ENCODE assay signal across 9 mouse cellular contexts in the genomic region with DNA sequence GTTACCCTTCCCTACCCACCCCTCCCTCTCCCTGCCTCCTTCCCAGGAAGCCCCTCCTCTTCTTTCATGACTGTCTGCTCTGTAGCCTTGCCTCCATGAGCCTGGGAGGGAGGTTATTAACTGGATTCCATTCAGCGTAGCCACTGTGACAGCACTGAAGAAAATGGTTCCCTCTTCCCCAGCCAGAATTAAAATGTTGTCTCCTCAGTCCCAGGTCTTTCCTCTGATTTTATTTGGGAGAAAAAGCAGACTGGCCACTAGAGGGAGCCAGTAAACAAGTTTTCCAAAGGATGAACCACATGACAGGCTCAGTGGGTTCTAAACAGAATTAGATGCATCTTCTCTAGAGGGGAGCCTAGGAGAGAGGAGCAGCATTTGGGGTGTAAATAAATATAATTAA. TPM values are rescaled to one million over a fixed set of nuclear protein-coding genes. Genes with fewer than 3 reads are reported as not detected.
DNase-seq lines count a peak whose midpoint lies in the region; ATAC-seq lines count a peak whose summit lies in the region.
"Had no signal": no experiment of that assay in that cellular context is flagged by ENCODE, and none has a peak within 500 bp of the region (broad histone marks: within the 10 kb centered on the region; RNA-seq: fewer than 3 reads in every experiment).

No protein-coding gene starts in this region.

- H3K36me3 ChIP-seq in liver, embryonic 11.5 days (ENCODE audit: control insufficient read depth, insufficient read depth, low read length): peaks cover 3% of the 10 kb centered on the region; the same call in 1 of the 2 replicates
- H3K36me3 ChIP-seq in neural tube, embryonic 14.5 days (ENCODE audit: control insufficient read depth, insufficient read depth, low read length): peaks cover 18% of the 10 kb centered on the region; the same call in 1 of the 2 replicates

- no peak overlapping the region for H3K4me3 ChIP-seq in liver, embryonic 11.5 days (ENCODE audit: low read depth, low read length)
- no peak overlapping the region for H3K4me3 ChIP-seq in neural tube, embryonic 14.5 days (ENCODE audit: low read depth, low read length)
- H3K4me3 ChIP-seq: stomach, embryonic 15.5 days had no signal

- H3K4me2 ChIP-seq in liver, embryonic 11.5 days: no peak overlapping the region
- no peak overlapping the region for H3K4me2 ChIP-seq in neural tube, embryonic 14.5 days (ENCODE audit: low read depth, low read length)
- H3K4me2 ChIP-seq: stomach, embryonic 15.5 days had no signal

- H3K9me3 ChIP-seq in liver, embryonic 11.5 days (ENCODE audit: control insufficient read depth, low read length): no peaks in the 10 kb centered on the region
- H3K9me3 ChIP-seq in neural tube, embryonic 14.5 days (ENCODE audit: control insufficient read depth, low read length): no peaks in the 10 kb centered on the region
- H3K9me3 ChIP-seq: stomach, embryonic 15.5 days had no signal

- 50% methylated on average over 1 of the region's 1 CpGs for WGBS in liver, embryonic 11.5 days
- WGBS in neural tube, embryonic 14.5 days: 37% methylated on average over 1 of the region's 1 CpGs

- no peaks in the 10 kb centered on the region for H3K27me3 ChIP-seq in liver, embryonic 11.5 days (replicated peaks; ENCODE audit: control insufficient read depth, insufficient read depth, low read length)
- H3K27me3 ChIP-seq in neural tube, embryonic 14.5 days (ENCODE audit: control insufficient read depth, insufficient read depth, low read length): no peaks in the 10 kb centered on the region
- H3K27me3 ChIP-seq: stomach, embryonic 15.5 days had no signal

- DNase-seq in A20 (ENCODE audit: low read depth, low spot score): peak; percentile 53
- peak; percentile 12 for DNase-seq in T-cell, adult 2 months (ENCODE audit: low spot score)
- peak; percentile 35 to 73 for DNase-seq in cerebellum, postnatal 4 days (ENCODE audit: low spot score in 2 of 2)
- peak; percentile 37 to 56 for DNase-seq in gastrocnemius, postnatal 4 days (ENCODE audit: low spot score in 2 of 2)
- DNase-seq in kidney, postnatal 10 days: peak; percentile 81
- DNase-seq in liver, embryonic 11.5 days (ENCODE audit: low spot score): peak; percentile 42
- peak; percentile 26 for DNase-seq in yolk sac, embryonic 10.5 days (ENCODE audit: low spot score)

- H3K27ac ChIP-seq in liver, embryonic 11.5 days (ENCODE audit: low read depth, low read length): no peak overlapping the region
- H3K27ac ChIP-seq in neural tube, embryonic 14.5 days (ENCODE audit: low read depth, low read length): no peak overlapping the region
- H3K27ac ChIP-seq: stomach, embryonic 15.5 days had no signal

- no peaks in the 10 kb centered on the region for H3K4me1 ChIP-seq in liver, embryonic 11.5 days (replicated peaks; ENCODE audit: control insufficient read depth, insufficient read depth, low read length)
- no peaks in the 10 kb centered on the region for H3K4me1 ChIP-seq in neural tube, embryonic 14.5 days (ENCODE audit: control insufficient read depth, insufficient read depth, low read length)
- H3K4me1 ChIP-seq: stomach, embryonic 15.5 days had no signal

- H3K9ac ChIP-seq in liver, embryonic 11.5 days (ENCODE audit: low read depth, low read length): no peak overlapping the region
- H3K9ac ChIP-seq in neural tube, embryonic 14.5 days (replicated peaks; ENCODE audit: low read depth, low read length): no peak overlapping the region
- H3K9ac ChIP-seq: stomach, embryonic 15.5 days had no signal

- ATAC-seq in liver, embryonic 11.5 days (replicated peaks; ENCODE audit: low FRiP score): no peak; the same call in 1 of the 2 replicates
- peak; percentile 94 for ATAC-seq in neural tube, embryonic 14.5 days (ENCODE audit: low read depth)

RNA-seq across cellular contexts. Expression of gene Wdr3, which starts 27.2 kb away (rescaled TPM):
- total RNA-seq in gastrocnemius, postnatal 4 days (2021): 10 to 100 TPM; 12.7 to 17.9 TPM
- 69.2 and 75.6 TPM in 2 replicates for polyA plus RNA-seq in liver, embryonic 11.5 days (2014; fragmentation: Nextera tagmentation; extraction: Ambion mirVana)
- polyA plus RNA-seq in neural tube, embryonic 14.5 days (2014; fragmentation: Nextera tagmentation; extraction: Ambion mirVana): 31.0 and 39.7 TPM in 2 replicates

RNA-seq across cellular contexts. Expression of gene Gdap2, which starts 27.3 kb away (rescaled TPM):
- 10 to 100 TPM in 1 of 2 experiments, 1 to 10 TPM in 1; 9.4 to 11.3 TPM for total RNA-seq in gastrocnemius, postnatal 4 days (2021)
- 29.7 and 32.1 TPM in 2 replicates for polyA plus RNA-seq in liver, embryonic 11.5 days (2014; fragmentation: Nextera tagmentation; extraction: Ambion mirVana)
- polyA plus RNA-seq in neural tube, embryonic 14.5 days (2014; fragmentation: Nextera tagmentation; extraction: Ambion mirVana): 49.2 and 49.7 TPM in 2 replicates

Comparison
In these comparisons a context has a peak if more than half of its experiments do, and no peak if none do; other contexts are left out.
1. DNase-seq: peak in every context shown above with its lines; median percentile 81 in kidney, postnatal 10 days; 54 in cerebellum, postnatal 4 days; 53 in A20; 46 in gastrocnemius, postnatal 4 days; 42 in liver, embryonic 11.5 days; 26 in yolk sac, embryonic 10.5 days; 12 in T-cell, adult 2 months.